Mouse (Mus musculus): Measurements from ENCODE around the gene Ngfr. TPM values are rescaled to one million over a fixed set of nuclear protein-coding genes. Genes with fewer than 3 reads are reported as not detected.
"Not testable (repeated sequence)": the region's sequence is repeated elsewhere in the genome, so short reads cannot be mapped to it uniquely, and the experiment has no call there.

The Ngfr gene
- polyA plus RNA-seq, 1 experiment: 1.0 TPM

DNA sequence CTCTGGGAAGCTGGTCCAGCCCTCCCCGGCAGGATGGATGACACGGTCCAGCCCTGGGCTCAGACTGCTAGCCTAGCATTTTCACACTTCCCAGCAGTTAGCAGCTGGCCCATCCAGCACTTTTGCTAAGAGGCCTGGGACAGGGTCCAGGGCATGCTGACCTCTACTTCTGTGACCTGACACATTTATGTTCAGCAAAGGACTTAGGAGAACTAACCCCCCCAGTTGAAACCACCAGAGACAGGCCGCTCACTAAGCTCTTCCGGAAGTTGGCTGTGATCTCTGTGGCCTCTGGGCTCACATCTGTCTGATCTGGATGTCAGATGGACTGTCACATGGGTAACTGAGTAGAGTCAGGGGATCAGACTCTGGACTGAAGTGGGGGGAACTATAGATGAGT lies 33.5 kb upstream of the Ngfr start:
- Histone ChIP-seq H3K27ac (ENCODE audit: control insufficient read depth, insufficient read depth, low read depth, low read length, poor library complexity) (no peak overlapping the region), H3K4me1 (ENCODE audit: control insufficient read depth, insufficient read depth, low read length) (no peaks in the 10 kb centered on the region), H3K4me3 (replicated peaks; ENCODE audit: control insufficient read depth, low read depth, low read length) (no peak overlapping the region)
- WGBS: 80% methylated on average over 4 of the region's 4 CpGs
- TF ChIP-seq CTCF (IDR thresholded peaks at IDR 0.05; ENCODE audit: control insufficient read depth, insufficient read depth, low read length) (no peak), POLR2A (IDR thresholded peaks at IDR 0.05; ENCODE audit: borderline replicate concordance, control insufficient read depth, low read depth, low read length) (no peak)

DNA sequence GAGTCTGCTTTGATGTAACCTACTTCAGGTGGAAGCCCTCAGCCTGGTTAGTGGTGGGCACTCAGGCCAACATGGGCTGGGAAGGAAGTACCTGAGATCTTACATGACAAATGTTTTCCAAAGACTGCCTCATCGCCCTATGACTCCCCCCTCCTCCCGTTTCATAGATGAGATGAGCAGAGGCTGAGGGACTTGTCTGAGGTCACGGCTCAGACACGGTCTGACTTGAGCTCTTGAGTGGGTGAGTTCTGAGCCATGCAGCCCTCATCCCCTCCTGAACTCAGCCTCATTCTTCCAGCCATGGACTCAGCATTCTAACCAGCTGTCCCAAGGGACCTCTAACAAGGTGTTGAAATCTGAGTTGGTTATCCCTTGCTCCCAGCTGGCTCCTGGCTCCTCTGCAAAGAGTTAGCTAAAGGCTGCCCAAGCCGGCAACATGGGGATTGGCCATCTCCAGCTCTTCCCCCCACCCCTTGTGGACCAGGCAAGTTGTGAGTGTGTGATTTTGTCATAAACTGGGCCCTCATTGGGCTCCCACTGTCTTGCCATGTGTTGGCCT lies 32.4 kb upstream of the Ngfr start:
- 87% methylated on average over 5 of the region's 5 CpGs for WGBS
- Histone ChIP-seq H3K4me1 (ENCODE audit: control insufficient read depth, insufficient read depth, low read length) (no peaks in the 10 kb centered on the region), H3K27ac (ENCODE audit: control insufficient read depth, insufficient read depth, low read depth, low read length, poor library complexity) (no peak overlapping the region), H3K4me3 (replicated peaks; ENCODE audit: control insufficient read depth, low read depth, low read length) (no peak overlapping the region)
- TF ChIP-seq POLR2A (IDR thresholded peaks at IDR 0.05; ENCODE audit: borderline replicate concordance, control insufficient read depth, low read depth, low read length) (no peak), CTCF (IDR thresholded peaks at IDR 0.05; ENCODE audit: control insufficient read depth, insufficient read depth, low read length) (no peak)

GRCm38 (mm10) chr11:95619081-95619480 lies 31.5 kb upstream of the Ngfr start:
- Histone ChIP-seq H3K27ac (ENCODE audit: control insufficient read depth, insufficient read depth, low read depth, low read length, poor library complexity) (no peak overlapping the region), H3K4me1 (ENCODE audit: control insufficient read depth, insufficient read depth, low read length) (no peaks in the 10 kb centered on the region), H3K4me3 (replicated peaks; ENCODE audit: control insufficient read depth, low read depth, low read length) (no peak overlapping the region)
- TF ChIP-seq CTCF (IDR thresholded peaks at IDR 0.05; ENCODE audit: control insufficient read depth, insufficient read depth, low read length) (no peak), POLR2A (IDR thresholded peaks at IDR 0.05; ENCODE audit: borderline replicate concordance, control insufficient read depth, low read depth, low read length) (no peak)
- 88% methylated on average over 3 of the region's 3 CpGs for WGBS

DNA sequence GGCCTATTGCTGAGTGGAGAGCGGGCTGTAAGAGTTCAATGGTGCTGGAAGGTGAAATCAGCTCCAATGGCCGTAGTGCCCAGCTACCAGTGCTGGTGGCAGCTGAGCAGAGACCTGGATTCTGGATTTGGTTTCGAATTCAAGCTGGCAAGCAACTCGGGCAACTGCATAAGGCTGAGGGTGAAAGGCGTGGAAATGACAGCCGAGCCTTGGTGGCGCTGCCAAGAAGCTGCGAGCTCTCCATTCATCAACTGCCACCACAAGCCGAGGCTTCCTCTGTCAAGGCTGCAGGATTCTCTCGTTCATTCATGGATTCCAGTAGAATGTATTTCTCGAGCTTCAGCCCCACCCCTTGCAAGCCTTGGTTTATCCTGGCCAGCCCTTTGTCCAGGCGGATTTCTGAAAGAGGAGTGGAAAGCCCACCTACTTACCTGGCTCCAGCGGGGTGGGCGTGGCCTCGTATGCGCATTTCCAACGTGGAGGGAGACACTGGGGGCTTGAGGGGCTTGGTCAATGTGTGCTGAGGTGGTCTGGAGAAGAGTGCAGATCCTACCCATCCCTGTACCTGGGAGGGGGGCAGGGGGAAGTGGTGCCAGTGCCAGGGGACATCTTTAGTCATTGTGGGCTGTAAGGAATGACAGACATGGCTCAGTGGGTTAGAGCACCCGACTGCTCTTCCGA lies 30.4 kb upstream of the Ngfr start:
- TF ChIP-seq CTCF (IDR thresholded peaks at IDR 0.05; ENCODE audit: control insufficient read depth, insufficient read depth, low read length) (no peak), POLR2A (IDR thresholded peaks at IDR 0.05; ENCODE audit: borderline replicate concordance, control insufficient read depth, low read depth, low read length) (no peak)
- WGBS: 60% methylated on average over 19 of the region's 19 CpGs
- no peak overlapping the region for H3K27ac ChIP-seq (ENCODE audit: control insufficient read depth, insufficient read depth, low read depth, low read length, poor library complexity)

DNA sequence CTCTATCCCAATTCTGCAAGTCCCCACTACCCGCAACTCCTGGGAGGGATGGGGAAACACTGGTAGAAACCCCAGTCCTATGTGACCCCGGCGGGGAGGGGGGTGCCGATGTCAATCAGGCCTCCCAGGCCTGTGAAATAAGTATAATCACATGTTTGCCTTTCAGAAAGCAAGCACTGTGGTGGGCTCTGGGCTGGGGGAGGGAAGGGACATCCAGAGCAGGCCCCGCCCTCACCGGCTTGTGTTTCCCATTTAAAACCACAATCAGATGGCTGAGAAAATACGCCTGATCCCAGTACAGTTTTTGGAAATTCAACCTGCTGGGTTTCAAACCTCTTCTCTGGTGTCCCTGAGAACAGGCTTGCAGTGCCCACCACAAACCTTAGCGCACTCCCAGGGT lies 27.2 kb upstream of the Ngfr start:
- TF ChIP-seq CTCF (IDR thresholded peaks at IDR 0.05; ENCODE audit: control insufficient read depth, insufficient read depth, low read length) (no peak), POLR2A (IDR thresholded peaks at IDR 0.05; ENCODE audit: borderline replicate concordance, control insufficient read depth, low read depth, low read length) (no peak)
- WGBS: 46% methylated on average over 8 of the region's 8 CpGs
- H3K4me1 ChIP-seq (ENCODE audit: control insufficient read depth, insufficient read depth, low read length): no peaks in the 10 kb centered on the region
- no peak overlapping the region for H3K27ac ChIP-seq (ENCODE audit: control insufficient read depth, insufficient read depth, low read depth, low read length, poor library complexity)
- no peak overlapping the region for H3K4me3 ChIP-seq (replicated peaks; ENCODE audit: control insufficient read depth, low read depth, low read length)

More for the DNA sequence above, 30.4 kb upstream of the Ngfr start:
- Histone ChIP-seq H3K4me3 (replicated peaks; ENCODE audit: control insufficient read depth, low read depth, low read length) (no peak overlapping the region), H3K4me1 (ENCODE audit: control insufficient read depth, insufficient read depth, low read length) (no peaks in the 10 kb centered on the region)

- no peak for TF ChIP-seq CTCF (IDR thresholded peaks at IDR 0.05; ENCODE audit: control insufficient read depth, insufficient read depth, low read length)
- TF ChIP-seq POLR2A (IDR thresholded peaks at IDR 0.05; ENCODE audit: borderline replicate concordance, control insufficient read depth, low read depth, low read length): no peak
- no peak overlapping the region for H3K4me3 ChIP-seq (replicated peaks; ENCODE audit: control insufficient read depth, low read depth, low read length)
- no peak overlapping the region for H3K27ac ChIP-seq (ENCODE audit: control insufficient read depth, insufficient read depth, low read depth, low read length, poor library complexity)
- WGBS: 52% methylated on average over 4 of the region's 4 CpGs
- H3K4me1 ChIP-seq (ENCODE audit: control insufficient read depth, insufficient read depth, low read length): no peaks in the 10 kb centered on the region
These were observed 23.7 kb upstream of the Ngfr start for GRCm38 (mm10) chr11:95611283-95611682.

DNA sequence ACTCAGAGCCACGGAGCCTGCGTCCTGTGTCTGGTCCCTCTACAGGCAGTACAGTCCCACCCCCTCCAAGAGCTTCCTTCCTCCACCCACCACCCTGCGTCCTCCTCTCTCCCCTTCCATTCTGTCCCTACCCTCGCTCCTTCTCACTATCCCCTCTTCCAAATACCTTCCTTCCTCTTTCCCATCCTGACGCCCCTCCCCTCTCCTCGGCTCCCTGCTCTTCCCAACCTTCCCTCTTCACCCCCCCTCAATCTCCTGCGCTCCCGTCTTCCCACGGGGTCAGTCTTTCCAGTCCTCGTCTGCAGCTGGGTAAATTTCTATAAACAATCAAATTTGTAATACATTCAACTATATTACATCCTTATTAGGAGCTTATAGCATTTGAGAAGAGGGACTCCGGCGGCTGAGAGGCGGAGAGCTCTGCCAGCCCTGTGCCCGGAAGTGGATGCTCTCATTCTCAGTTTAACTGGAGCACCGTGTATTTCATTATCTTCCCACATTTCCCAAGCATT lies 22.9 kb upstream of the Ngfr start:
- 42% methylated on average over 15 of the region's 15 CpGs for WGBS
- Histone ChIP-seq H3K4me1 (ENCODE audit: control insufficient read depth, insufficient read depth, low read length) (no peaks in the 10 kb centered on the region), H3K4me3 (replicated peaks; ENCODE audit: control insufficient read depth, low read depth, low read length) (no peak overlapping the region), H3K27ac (ENCODE audit: control insufficient read depth, insufficient read depth, low read depth, low read length, poor library complexity) (no peak overlapping the region)
- TF ChIP-seq POLR2A (IDR thresholded peaks at IDR 0.05; ENCODE audit: borderline replicate concordance, control insufficient read depth, low read depth, low read length): no peak
- TF ChIP-seq CTCF (IDR thresholded peaks at IDR 0.05; ENCODE audit: control insufficient read depth, insufficient read depth, low read length): no peak

- WGBS: 46% methylated on average over 8 of the region's 8 CpGs
These were observed 22.4 kb upstream of the Ngfr start for GRCm38 (mm10) chr11:95609924-95610323.

DNA sequence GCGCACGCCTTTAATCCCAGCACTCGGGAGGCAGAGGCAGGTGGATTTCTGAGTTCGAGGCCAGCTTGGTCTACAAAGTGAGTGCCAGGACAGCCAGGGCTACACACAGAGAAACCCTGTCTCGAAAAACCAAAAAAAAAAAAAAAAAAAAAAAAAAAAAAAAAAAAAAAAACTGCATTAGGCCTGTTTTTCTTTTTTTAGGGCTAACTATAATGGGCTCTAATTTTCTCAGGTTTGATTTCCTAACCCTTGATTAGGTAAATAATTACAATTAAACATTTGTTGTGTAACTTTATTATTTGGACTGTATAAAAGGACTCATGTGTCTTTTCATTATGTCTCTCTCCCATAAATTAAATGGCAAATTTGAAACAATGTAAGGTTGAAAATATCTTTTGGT lies 19.8 kb upstream of the Ngfr start:
- not testable (repeated sequence) for H3K27ac ChIP-seq (ENCODE audit: control insufficient read depth, insufficient read depth, low read depth, low read length, poor library complexity); H3K4me1 ChIP-seq (ENCODE audit: control insufficient read depth, insufficient read depth, low read length); H3K4me3 ChIP-seq (replicated peaks; ENCODE audit: control insufficient read depth, low read depth, low read length)
- WGBS: 79% methylated on average over 4 of the region's 5 CpGs

More at GRCm38 (mm10) chr11:95609924-95610323, 22.4 kb upstream of the Ngfr start:
- no peaks in the 10 kb centered on the region for H3K4me1 ChIP-seq (ENCODE audit: control insufficient read depth, insufficient read depth, low read length)
- no peak overlapping the region for H3K27ac ChIP-seq (ENCODE audit: control insufficient read depth, insufficient read depth, low read depth, low read length, poor library complexity)
- TF ChIP-seq POLR2A (IDR thresholded peaks at IDR 0.05; ENCODE audit: borderline replicate concordance, control insufficient read depth, low read depth, low read length) (no peak), CTCF (IDR thresholded peaks at IDR 0.05; ENCODE audit: control insufficient read depth, insufficient read depth, low read length) (no peak)
- H3K4me3 ChIP-seq (replicated peaks; ENCODE audit: control insufficient read depth, low read depth, low read length): no peak overlapping the region

Measured in bone marrow, adult 2 months (tissue).